Mouse (Mus musculus) liver, embryonic 14.5 days (tissue): ENCODE measurements around the gene Sec14l4. TPM values are rescaled to one million over a fixed set of nuclear protein-coding genes. Genes with fewer than 3 reads are reported as not detected.

Experiments used
- ATAC-seq: fragments of 200-750 bp; cut with Nextera tagmentation; 2 replicates; pipeline ENCODE4 v1.8.0; 2017; ENCODE audit warnings: moderate number of reproducible peaks, mild to moderate bottlenecking, moderate library complexity; ENCODE audit not compliant: insufficient read depth
- DNase-seq, 3 experiments: peaks; one replicate each; pipeline ENCODE4 v3.0.0-alpha.2; 2012 to 2013; ENCODE audit warnings: low read depth in 3 of 3, low spot score in 3 of 3
- H3K27ac ChIP-seq: fragments of 300-500 bp; sonication (generic); 2 replicates; pipeline ENCODE4 v1.5.1; 2014; ENCODE audit warnings: moderate library complexity, mild to moderate bottlenecking, control low read depth, inconsistent platforms
- H3K27me3 ChIP-seq: fragments of 300-500 bp; sonication (generic); 2 replicates; pipeline ENCODE4 v1.6.1; 2014; ENCODE audit warnings: mild to moderate bottlenecking, low read length, moderate library complexity; ENCODE audit not compliant: control insufficient read depth, insufficient read depth
- H3K36me3 ChIP-seq: fragments of 300-500 bp; sonication (generic); replicated peaks from 2 replicates; pipeline ENCODE4 v1.6.1; 2014; ENCODE audit warnings: low read depth; ENCODE audit not compliant: control insufficient read depth, insufficient read depth
- H3K4me1 ChIP-seq, 2 experiments: fragments of 200-500 bp in 1 of 2; fragments of 300-500 bp in 1 of 2; sonication (generic) in 1 of 2; replicated peaks; 2 replicates each; pipeline ENCODE4 v1.6.1; 2012 to 2014; ENCODE audit warnings: antibody characterized with exemption in 1 of 2, inconsistent platforms in 1 of 2, low read length in 1 of 2; ENCODE audit not compliant: control insufficient read depth in 2 of 2, insufficient read depth in 2 of 2
- H3K4me2 ChIP-seq: fragments of 300-500 bp; sonication (generic); 2 replicates; pipeline ENCODE4 v1.6.1; 2014; ENCODE audit warnings: low read depth, mild to moderate bottlenecking, control low read depth, moderate library complexity
- H3K4me3 ChIP-seq, 2 experiments: fragments of 200-500 bp in 1 of 2; fragments of 300-500 bp in 1 of 2; sonication (generic) in 1 of 2; 2 replicates each; pipeline ENCODE4 v1.5.1; 2012 to 2014; ENCODE audit warnings: low read depth in 2 of 2, low read length in 2 of 2, mild to moderate bottlenecking in 2 of 2, control low read depth in 1 of 2, inconsistent platforms in 1 of 2, moderate library complexity in 1 of 2; ENCODE audit not compliant: insufficient read depth in 1 of 2
- H3K9ac ChIP-seq: fragments of 300-500 bp; sonication (generic); replicated peaks from 2 replicates; pipeline ENCODE4 v1.6.1; 2014; ENCODE audit warnings: mild to moderate bottlenecking, control low read depth, moderate library complexity
- H3K9me3 ChIP-seq: fragments of 300-500 bp; sonication (generic); 2 replicates; pipeline ENCODE4 v1.6.1; 2016; ENCODE audit warnings: low read length, mixed read lengths; ENCODE audit not compliant: control insufficient read depth
- CTCF ChIP-seq: IDR thresholded peaks from 2 replicates; pipeline ENCODE4 v1.5.1; 2016; ENCODE audit warnings: antibody characterized with exemption, low read depth, control low read depth
- EP300 ChIP-seq: IDR thresholded peaks from 2 replicates; pipeline ENCODE4 v1.6.1; 2016; ENCODE audit warnings: antibody characterized with exemption, low read depth
- whole genome bisulfite sequencing: fragments of 180-500 bp; shearing (Covaris S2); extraction: QIAGEN DNeasy Blood & Tissue Kit; methylation state at CpG from one replicate; pipeline ENCODE4 v1.1.7; 2014; ENCODE audit not compliant: insufficient replicate concordance; 5-methylcytosine and 5-hydroxymethylcytosine counted together
- polyA plus RNA-seq, 2 experiments: library from polyadenylated mRNA; depleted of rRNA in 1 of 2; stranded (reverse) in 1 of 2; unstranded in 1 of 2; fragments of >200 nt; fragmentation: Nextera tagmentation in 1 of 2; extraction: Ambion mirVana in 1 of 2; gene quantifications; 2 replicates each; pipeline versions ENCODE4 v1.2.1 to v1.2.3; 2012 to 2014

Gene Sec14l4
- polyA plus RNA-seq, 2 experiments = 0.93 to 1.6 TPM

DNA sequence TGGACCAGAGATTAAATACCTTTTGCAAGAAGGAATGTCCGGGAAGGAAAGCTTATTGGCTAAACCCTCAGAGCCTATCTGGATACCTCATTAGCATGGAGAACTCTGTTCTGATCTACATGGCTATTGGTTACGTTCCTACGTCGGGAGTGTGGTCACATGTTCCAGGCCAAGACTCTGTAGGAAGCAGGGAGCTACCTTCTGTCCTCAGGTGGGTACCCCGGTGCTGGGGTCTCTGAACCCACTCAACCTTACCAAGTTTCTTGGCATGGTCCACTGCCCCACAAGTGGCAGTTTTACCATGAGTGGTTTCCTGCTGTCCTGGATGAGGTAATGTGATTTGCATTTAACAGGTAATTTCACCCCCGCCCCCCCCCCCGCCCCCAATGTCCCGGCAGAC, 4.2 kb upstream of the Sec14l4 start:
- H3K27ac ChIP-seq = no peak overlapping the region
- H3K4me2 ChIP-seq = no peak overlapping the region
- no peaks in the 10 kb centered on the region for H3K27me3 ChIP-seq
- TF ChIP-seq EP300 (no peak), CTCF (no peak)
- ATAC-seq (no peak), DNase-seq (no peak)
- H3K4me1 ChIP-seq = peaks cover 0 to 2% of the 10 kb centered on the region in 2 experiments; a peak in 1 of 4 replicates
- H3K36me3 ChIP-seq = no peaks in the 10 kb centered on the region
- WGBS = 63% methylated on average over 8 of the region's 8 CpGs
- H3K4me3 ChIP-seq = no peak overlapping the region
- H3K9me3 ChIP-seq = no peaks in the 10 kb centered on the region
- no peak overlapping the region for H3K9ac ChIP-seq

DNA sequence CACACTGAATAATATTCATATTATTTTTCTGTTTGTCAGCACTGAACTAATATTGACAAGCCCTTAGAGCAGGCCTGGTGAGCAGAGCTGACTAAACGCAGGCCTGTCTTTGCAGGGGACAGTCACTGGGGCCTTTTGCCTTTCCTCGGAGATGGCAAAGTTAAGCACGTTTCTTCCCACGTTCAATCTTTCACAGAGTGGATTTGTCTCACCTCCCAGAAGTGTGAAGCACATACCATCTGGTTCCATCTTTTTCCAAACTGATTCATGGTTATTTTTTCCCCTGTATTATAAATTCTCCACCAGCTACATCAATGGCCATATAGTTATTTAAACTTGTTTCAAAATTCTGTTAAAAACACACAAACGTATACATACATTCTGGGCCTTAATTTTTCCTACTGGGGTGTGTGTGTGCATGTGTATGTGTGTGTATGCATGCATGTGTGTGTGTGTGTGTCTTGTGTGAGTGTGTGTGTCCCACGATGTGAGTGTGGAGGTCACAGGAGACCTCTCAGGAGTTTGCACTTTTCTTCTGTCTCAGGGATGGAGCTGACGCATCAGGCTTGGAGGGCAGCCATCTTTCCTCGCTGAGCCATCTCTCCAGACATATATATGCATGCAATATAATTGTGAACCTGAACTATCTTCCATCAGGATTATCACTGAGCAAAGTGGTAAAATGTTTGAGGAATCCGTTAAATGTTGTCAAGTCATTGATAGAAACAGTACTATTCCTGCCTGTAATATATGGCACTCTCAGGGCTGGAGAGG, 3.5 kb upstream of the Sec14l4 start:
- H3K4me3 ChIP-seq = no peak overlapping the region
- no peak for TF ChIP-seq CTCF
- no peak for TF ChIP-seq EP300
- peaks cover 0 to 2% of the 10 kb centered on the region in 2 experiments; a peak in 1 of 4 replicates for H3K4me1 ChIP-seq
- H3K27ac ChIP-seq = no peak overlapping the region
- DNase-seq (no peak), ATAC-seq (no peak)
- WGBS = 55% methylated on average over 9 of the region's 9 CpGs
- no peaks in the 10 kb centered on the region for H3K27me3 ChIP-seq
- no peaks in the 10 kb centered on the region for H3K9me3 ChIP-seq
- no peaks in the 10 kb centered on the region for H3K36me3 ChIP-seq
- no peak overlapping the region for H3K9ac ChIP-seq
- no peak overlapping the region for H3K4me2 ChIP-seq

DNA sequence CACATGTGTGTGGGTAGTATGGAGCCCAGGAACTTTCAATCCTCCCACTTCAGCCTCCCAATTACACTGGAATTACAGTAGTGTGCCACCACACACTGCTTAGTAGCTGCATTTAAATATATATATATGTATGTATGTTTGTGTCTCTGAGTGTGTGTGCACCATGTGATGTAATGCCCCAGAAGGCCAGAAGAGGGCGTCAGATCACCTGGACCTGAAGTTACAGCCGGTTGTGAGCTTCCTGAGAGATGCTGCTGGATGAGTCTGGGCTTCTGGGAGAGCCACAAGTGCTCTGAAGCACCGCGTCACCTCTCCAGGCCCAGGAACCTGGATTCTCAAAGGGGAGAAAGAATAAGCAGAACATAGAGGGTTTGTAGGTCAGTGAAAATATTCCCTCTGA, 1.9 kb upstream of the Sec14l4 start:
- H3K4me1 ChIP-seq = no peaks in the 10 kb centered on the region; a peak in 1 of 4 replicates
- no peaks in the 10 kb centered on the region for H3K36me3 ChIP-seq
- no peak overlapping the region for H3K4me2 ChIP-seq
- ATAC-seq = no peak
- no peak for DNase-seq
- no peaks in the 10 kb centered on the region for H3K9me3 ChIP-seq
- H3K27me3 ChIP-seq = no peaks in the 10 kb centered on the region
- WGBS = 60% methylated on average over 4 of the region's 4 CpGs
- H3K9ac ChIP-seq = no peak overlapping the region
- H3K4me3 ChIP-seq = no peak overlapping the region
- TF ChIP-seq CTCF (peak; percentile 22; the same call in 1 of the 2 replicates), EP300 (no peak)
- no peak overlapping the region for H3K27ac ChIP-seq

DNA sequence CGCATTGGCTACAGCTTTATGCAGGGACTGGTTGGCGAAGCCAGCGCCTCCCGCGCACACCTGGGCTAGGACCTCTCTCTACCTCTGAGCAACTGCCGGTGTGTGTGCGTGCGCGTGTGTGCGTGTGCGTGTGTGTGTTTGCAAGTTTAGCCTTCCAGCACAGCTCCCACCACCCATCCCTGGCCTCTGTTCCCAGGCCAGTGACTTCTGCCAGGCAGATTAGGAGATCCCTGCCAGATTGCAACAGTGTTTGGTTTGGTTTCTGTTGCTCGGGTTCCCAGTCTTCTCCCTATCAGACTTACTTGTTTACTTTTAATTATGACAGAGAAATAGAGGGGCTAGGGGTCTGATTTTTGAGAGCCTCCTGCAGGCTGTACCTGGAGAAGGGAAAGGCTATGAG, 699 bp downstream of the Sec14l4 start:
- ATAC-seq = no peak
- Histone ChIP-seq H3K4me1 (peaks cover 0 to 2% of the 10 kb centered on the region in 2 experiments; a peak in 1 of 4 replicates), H3K36me3 (no peaks in the 10 kb centered on the region), H3K4me3 (0 out of 4 replicates have a peak overlapping the region, but pooled peaks of 1 of the 2 experiments have one; percentile 10), H3K9ac (no peak overlapping the region), H3K27me3 (no peaks in the 10 kb centered on the region), H3K27ac (no peak overlapping the region), H3K9me3 (no peaks in the 10 kb centered on the region), H3K4me2 (peak overlapping the region; percentile 34)
- TF ChIP-seq CTCF (no peak), EP300 (no peak)
- WGBS = 45% methylated on average over 12 of the region's 12 CpGs
- no peak for DNase-seq

DNA sequence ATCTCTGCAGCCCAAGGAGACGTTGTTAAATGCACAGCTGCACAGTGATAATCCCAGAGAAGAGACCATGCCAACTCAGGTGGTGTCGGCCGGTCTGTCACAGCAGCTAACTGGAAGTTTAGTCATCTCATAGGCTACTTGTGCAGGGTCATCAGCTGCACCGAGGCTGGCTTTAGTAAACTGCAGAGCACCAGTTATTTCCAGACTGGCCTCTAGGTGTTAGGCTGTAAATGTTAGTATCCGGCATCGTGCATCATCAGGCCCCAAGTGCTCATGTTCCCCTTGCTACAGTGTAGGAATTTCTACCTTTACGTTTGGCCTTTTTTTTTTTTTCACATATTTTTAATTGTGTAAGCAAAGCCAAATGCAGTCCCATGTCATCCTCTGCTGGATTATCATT, 2.2 kb downstream of the Sec14l4 start:
- ATAC-seq (no peak), DNase-seq (no peak)
- Histone ChIP-seq H3K9me3 (no peaks in the 10 kb centered on the region), H3K4me3 (no peak overlapping the region), H3K9ac (no peak overlapping the region), H3K4me2 (no peak overlapping the region), H3K27me3 (no peaks in the 10 kb centered on the region), H3K27ac (no peak overlapping the region), H3K36me3 (no peaks in the 10 kb centered on the region), H3K4me1 (peaks cover 0 to 2% of the 10 kb centered on the region in 2 experiments; a peak in 1 of 4 replicates)
- TF ChIP-seq CTCF = no peak
- no peak for TF ChIP-seq EP300
- 54% methylated on average over 7 of the region's 7 CpGs for WGBS
